Comparison of ENCODE assay signal across 19 mouse cellular contexts in the genomic region with DNA sequence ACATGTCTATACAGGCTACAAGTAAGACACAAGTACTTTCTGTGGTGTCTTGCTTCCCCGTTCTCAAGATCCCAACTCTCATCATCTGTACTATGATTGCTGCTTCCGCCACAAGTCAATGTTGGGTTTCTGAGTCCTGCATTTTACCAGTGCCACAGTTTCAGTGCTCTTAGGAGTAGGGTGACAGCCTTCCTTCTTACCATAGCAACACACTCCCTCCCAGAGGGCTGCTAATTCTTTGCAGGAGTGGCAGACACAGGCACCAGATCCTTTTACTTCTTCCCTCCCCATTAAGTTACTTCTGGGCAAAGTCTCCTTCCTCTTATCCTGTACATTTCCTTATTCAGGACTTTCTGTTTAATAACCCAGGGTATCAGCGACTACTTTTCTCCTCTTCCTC. TPM values are rescaled to one million over a fixed set of nuclear protein-coding genes. Genes with fewer than 3 reads are reported as not detected.
A peak's percentile ranks its signal among the peaks of the same experiment; 100 is the strongest.
DNase-seq lines count a peak whose midpoint lies in the region; ATAC-seq and TF ChIP-seq lines count a peak whose summit lies in the region.
"Had no signal": no experiment of that assay in that cellular context is flagged by ENCODE, and none has a peak within 500 bp of the region (broad histone marks: within the 10 kb centered on the region; RNA-seq: fewer than 3 reads in every experiment).

No protein-coding gene starts in this region.

- H3K27me3 ChIP-seq in myocyte (ENCODE audit: control insufficient read depth, insufficient read depth, insufficient read length), result no peaks in the 10 kb centered on the region
- H3K27me3 ChIP-seq in forebrain, postnatal 0 days (ENCODE audit: insufficient read depth, low read length), result no peaks in the 10 kb centered on the region

- intact Hi-C loops in gastrocnemius, postnatal 36 days (cut with DNase I), result no loop called here
- intact Hi-C loops in left cerebral cortex, postnatal 36 days (cut with DNase I), result no loop called here

- no peak overlapping the region for H3K27ac ChIP-seq in forebrain, postnatal 0 days (ENCODE audit: low read depth, low read length)
- H3K27ac ChIP-seq: embryonic facial prominence, embryonic 10.5 days; forebrain, embryonic 13.5 days; kidney, embryonic 15.5 days; midbrain, embryonic 13.5 days had no signal

- H3K4me3 ChIP-seq in myocyte, result peak overlapping the region; percentile 9
- no peak overlapping the region for H3K4me3 ChIP-seq in forebrain, postnatal 0 days (ENCODE audit: low read depth, low read length)
- H3K4me3 ChIP-seq: embryonic facial prominence, embryonic 10.5 days; forebrain, embryonic 13.5 days; kidney, embryonic 15.5 days; midbrain, embryonic 13.5 days had no signal

- TF ChIP-seq CTCF in forebrain, postnatal 0 days (IDR thresholded peaks at IDR 0.05; ENCODE audit: low read depth), result no peak

- no peaks in the 10 kb centered on the region for H3K36me3 ChIP-seq in myocyte (ENCODE audit: control insufficient read depth, insufficient read depth)
- H3K36me3 ChIP-seq in forebrain, postnatal 0 days (ENCODE audit: insufficient read depth), result no peaks in the 10 kb centered on the region
- H3K36me3 ChIP-seq: embryonic facial prominence, embryonic 10.5 days; kidney, embryonic 15.5 days; midbrain, embryonic 13.5 days had no signal

- H3K4me2 ChIP-seq in myocyte (ENCODE audit: low read depth), result peak overlapping the region; percentile 63
- H3K4me2 ChIP-seq in forebrain, postnatal 0 days (ENCODE audit: low read depth), result no peak overlapping the region
- H3K4me2 ChIP-seq: forebrain, embryonic 13.5 days; kidney, embryonic 15.5 days; liver, embryonic 11.5 days; midbrain, embryonic 13.5 days had no signal

- ATAC-seq in forebrain, postnatal 0 days, result no peak
- ATAC-seq: activated CD4-positive, CD25-positive, alpha-beta regulatory T cell, adult 4 months; forebrain, embryonic 13.5 days; inflammation-experienced regulatory T-cells, adult 6 months; midbrain, embryonic 13.5 days; Patski had no signal

- H3ac ChIP-seq in myocyte (ENCODE audit: control insufficient read depth, insufficient read length), result no peak overlapping the region

- H3K79me2 ChIP-seq in myocyte (ENCODE audit: control insufficient read depth, insufficient read depth), result no peaks in the 10 kb centered on the region

- WGBS in forebrain, postnatal 0 days, result 90% methylated on average over 3 of the region's 3 CpGs

- H3K4me1 ChIP-seq in forebrain, postnatal 0 days (ENCODE audit: insufficient read depth), result 0 out of 2 replicates have a peak, but pooled peaks cover 9% of the 10 kb centered on the region

- TF ChIP-seq POLR2A in myocyte (IDR thresholded peaks at IDR 0.05; ENCODE audit: insufficient read length, low read depth), result no peak

- no peak overlapping the region for H3K9ac ChIP-seq in forebrain, postnatal 0 days
- H3K9ac ChIP-seq: forebrain, embryonic 13.5 days; kidney, embryonic 15.5 days; midbrain, embryonic 13.5 days had no signal

- H3K9me3 ChIP-seq in forebrain, postnatal 0 days (ENCODE audit: low read length), result no peaks in the 10 kb centered on the region
- H3K9me3 ChIP-seq: embryonic facial prominence, embryonic 10.5 days; forebrain, embryonic 13.5 days; kidney, embryonic 15.5 days; midbrain, embryonic 13.5 days had no signal

- DNase-seq in heart, adult 11 months, result peak; percentile 68
- no peak for DNase-seq in heart, adult 8-10 months (ENCODE audit: low spot score)
- DNase-seq in CD4-positive helper T cell, adult 2 months (ENCODE audit: low read depth, low spot score), result peak; percentile 36
- peak; percentile 56 for DNase-seq in induced T-regulatory cell, adult 2 months (ENCODE audit: low read depth)
- DNase-seq in gastrocnemius, postnatal 36 days, result no peak
- no peak for DNase-seq in left cerebral cortex, postnatal 36 days (ENCODE audit: low spot score in 2 of 2)
- no peak for DNase-seq in forebrain, postnatal 0 days
- DNase-seq: cerebellum, postnatal 14 days; retina, postnatal 1 day; right cerebral cortex, postnatal 4 days had no signal

TF ChIP-seq in myocyte, 11 proteins besides CTCF, POLR2A, EP300 and RAD21:
- TF ChIP-seq SRF (IDR thresholded peaks at IDR 0.05; ENCODE audit: control insufficient read depth, insufficient read length, low read depth) (no peak), MYOD1 (IDR thresholded peaks at IDR 0.05; ENCODE audit: control insufficient read depth in 1 of 3, insufficient read length in 2 of 3, low read depth in 2 of 3) (no peak), CEBPB (IDR thresholded peaks at IDR 0.05; ENCODE audit: insufficient read depth, poor library complexity, severe bottlenecking) (no peak), MAX (IDR thresholded peaks at IDR 0.05; ENCODE audit: low read depth) (no peak), MYOG (IDR thresholded peaks at IDR 0.05; ENCODE audit: control insufficient read depth in 1 of 3, insufficient read depth in 1 of 3, insufficient read length in 2 of 3, low read depth in 2 of 3) (no peak), POLR2AphosphoS2 (IDR thresholded peaks at IDR 0.05; ENCODE audit: insufficient read length, low read depth) (no peak), E2F4 (IDR thresholded peaks at IDR 0.05; ENCODE audit: insufficient read depth) (no peak), TCF3 (IDR thresholded peaks at IDR 0.05; ENCODE audit: insufficient read length, low read depth) (no peak), TCF12 (IDR thresholded peaks at IDR 0.05; ENCODE audit: insufficient read depth, poor library complexity, severe bottlenecking) (no peak), USF1 (IDR thresholded peaks at IDR 0.05; ENCODE audit: low read depth) (no peak), REST (IDR thresholded peaks at IDR 0.05; ENCODE audit: insufficient read depth, insufficient read length) (no peak)

RNA-seq across cellular contexts. Expression of gene Dennd2d, which starts 2.7 kb away (rescaled TPM):
- total RNA-seq in heart, adult 8-10 months (2022), result under 1 TPM; 0.53 to 0.79 (median 0.69) TPM
- polyA plus RNA-seq in myocyte (2012; fragmentation: generic; extraction: Trizol), result 4.9 TPM
- total RNA-seq in gastrocnemius, postnatal 36 days (2021), result under 1 TPM; 0.17 to 0.20 TPM
- total RNA-seq in left cerebral cortex, postnatal 36 days (2021), result under 1 TPM in 1 of 2 experiments, not detected in 1; 0.18 TPM
- total RNA-seq in forebrain, postnatal 0 days (2014; rRNA removed), result 0.31 and 0.90 TPM in 2 replicates
- 0.30 and 0.63 TPM in 2 replicates for polyA plus RNA-seq in forebrain, postnatal 0 days (2015; fragmentation: Nextera tagmentation; extraction: Ambion mirVana)

Comparison
In these comparisons a context has a peak if more than half of its experiments do, and no peak if none do; other contexts are left out.
1. DNase-seq: peak in heart, adult 11 months (single experiment), CD4-positive helper T cell, adult 2 months (single experiment) and induced T-regulatory cell, adult 2 months (single experiment); none in heart, adult 8-10 months (single experiment), gastrocnemius, postnatal 36 days (0 of 2), left cerebral cortex, postnatal 36 days (0 of 2) and forebrain, postnatal 0 days (single experiment).